ENCODE assay signal across 1 mouse cellular context in genomic region chr17:57261796-57262195, GRCm38 (mm10).
TF ChIP-seq lines count a peak whose summit lies in the region.

No protein-coding gene starts in this region.

TF ChIP-seq in MEL, 35 proteins besides CTCF, POLR2A, EP300 and RAD21 (continued from another document):
- TF ChIP-seq KAT2A (conservative IDR thresholded peaks at IDR 0.05; ENCODE audit: low read depth, low read length) = no peak
- no peak for TF ChIP-seq SIN3A (IDR thresholded peaks at IDR 0.05; ENCODE audit: low read length)
- no peak for TF ChIP-seq MEF2A (IDR thresholded peaks at IDR 0.05; ENCODE audit: extremely low read depth, insufficient replicate concordance, low read depth, low read length, poor library complexity, severe bottlenecking)
- TF ChIP-seq CHD1 (IDR thresholded peaks at IDR 0.05; ENCODE audit: low read depth, low read length) = no peak
- no peak for TF ChIP-seq JUND (IDR thresholded peaks at IDR 0.05; ENCODE audit: low read depth, low read length)
- no peak for TF ChIP-seq ETS1 (IDR thresholded peaks at IDR 0.05; ENCODE audit: low read depth, low read length)
- no peak for TF ChIP-seq UBTF (IDR thresholded peaks at IDR 0.05; ENCODE audit: borderline replicate concordance, insufficient read depth, low read depth, low read length)
- TF ChIP-seq MAZ (IDR thresholded peaks at IDR 0.05; ENCODE audit: low read depth, low read length) = no peak
- no peak for TF ChIP-seq BHLHE40 (IDR thresholded peaks at IDR 0.05; ENCODE audit: borderline replicate concordance, low read depth, low read length)
- TF ChIP-seq MXI1 (IDR thresholded peaks at IDR 0.05; ENCODE audit: low read depth, low read length) = no peak
- TF ChIP-seq ZMIZ1 (IDR thresholded peaks at IDR 0.05; ENCODE audit: low read depth, low read length) = no peak
- no peak for TF ChIP-seq MAFK (IDR thresholded peaks at IDR 0.05; ENCODE audit: borderline replicate concordance, low read depth, low read length)
- TF ChIP-seq MYC (IDR thresholded peaks at IDR 0.05; ENCODE audit: low read depth, low read length) = no peak
